Mouse (Mus musculus) fibroblast of lung, adult 2 months (primary cell): ENCODE results near the gene Man2a2.
"Not testable (repeated sequence)": the region's sequence is repeated elsewhere in the genome, so short reads cannot be mapped to it uniquely, and the experiment has no call there.

Source experiments
- DNase-seq: peaks from one replicate; pipeline ENCODE4 v3.0.0-alpha.2; 2011; ENCODE audit warnings: low read depth

Man2a2 gene

DNA sequence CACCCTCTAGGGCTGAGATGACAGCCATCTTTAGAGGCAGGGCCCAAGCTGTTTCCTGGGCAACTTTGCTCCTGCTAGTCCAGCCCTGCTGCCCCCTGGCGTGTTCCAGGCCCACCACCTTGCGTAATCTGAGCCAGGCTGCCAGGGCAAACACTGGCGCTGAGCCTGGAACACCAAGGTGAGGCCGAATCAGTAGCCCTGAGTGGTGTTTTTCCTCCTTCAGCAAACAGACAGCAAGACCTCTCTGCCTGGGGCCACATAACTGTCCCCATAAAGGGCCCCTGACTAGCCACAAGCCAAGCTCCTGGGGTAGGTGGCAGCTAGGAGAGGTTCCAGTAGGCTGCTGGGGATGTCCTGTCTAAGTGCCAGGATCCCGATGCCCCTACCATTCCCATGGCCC, 28.9 kb upstream of the Man2a2 start:
- peak; percentile 64 for DNase-seq

- DNase-seq: no peak
Measured at GRCm38 (mm10) chr7:80398654-80399444, 27.7 kb upstream of the Man2a2 start.

GRCm38 (mm10) chr7:80397986-80398385, 26.8 kb upstream of the Man2a2 start:
- DNase-seq: no peak

GRCm38 (mm10) chr7:80396427-80396826, 25.3 kb upstream of the Man2a2 start:
- not testable (repeated sequence) for DNase-seq

DNA sequence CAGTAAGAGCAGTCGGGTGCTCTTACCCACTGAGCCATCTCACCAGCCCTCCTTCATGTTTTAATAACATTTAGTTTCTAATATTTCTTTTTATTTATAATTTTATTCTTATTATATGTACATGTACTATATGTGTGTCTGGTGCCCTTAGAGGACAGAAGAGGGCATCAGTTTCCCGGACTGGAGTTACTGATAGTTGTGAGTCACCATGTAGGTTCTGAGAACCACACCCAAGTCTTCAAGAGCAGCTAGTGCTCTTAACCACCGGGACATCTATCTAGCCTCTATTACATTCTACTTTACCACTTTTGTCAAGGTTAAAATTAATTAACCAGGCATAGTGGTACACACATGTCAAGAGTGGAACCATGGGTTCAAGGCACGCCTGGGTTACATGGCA, 23.4 kb upstream of the Man2a2 start:
- DNase-seq: no peak

- no peak for DNase-seq
Measured at GRCm38 (mm10) chr7:80392119-80392518, 20.9 kb upstream of the Man2a2 start.

DNA sequence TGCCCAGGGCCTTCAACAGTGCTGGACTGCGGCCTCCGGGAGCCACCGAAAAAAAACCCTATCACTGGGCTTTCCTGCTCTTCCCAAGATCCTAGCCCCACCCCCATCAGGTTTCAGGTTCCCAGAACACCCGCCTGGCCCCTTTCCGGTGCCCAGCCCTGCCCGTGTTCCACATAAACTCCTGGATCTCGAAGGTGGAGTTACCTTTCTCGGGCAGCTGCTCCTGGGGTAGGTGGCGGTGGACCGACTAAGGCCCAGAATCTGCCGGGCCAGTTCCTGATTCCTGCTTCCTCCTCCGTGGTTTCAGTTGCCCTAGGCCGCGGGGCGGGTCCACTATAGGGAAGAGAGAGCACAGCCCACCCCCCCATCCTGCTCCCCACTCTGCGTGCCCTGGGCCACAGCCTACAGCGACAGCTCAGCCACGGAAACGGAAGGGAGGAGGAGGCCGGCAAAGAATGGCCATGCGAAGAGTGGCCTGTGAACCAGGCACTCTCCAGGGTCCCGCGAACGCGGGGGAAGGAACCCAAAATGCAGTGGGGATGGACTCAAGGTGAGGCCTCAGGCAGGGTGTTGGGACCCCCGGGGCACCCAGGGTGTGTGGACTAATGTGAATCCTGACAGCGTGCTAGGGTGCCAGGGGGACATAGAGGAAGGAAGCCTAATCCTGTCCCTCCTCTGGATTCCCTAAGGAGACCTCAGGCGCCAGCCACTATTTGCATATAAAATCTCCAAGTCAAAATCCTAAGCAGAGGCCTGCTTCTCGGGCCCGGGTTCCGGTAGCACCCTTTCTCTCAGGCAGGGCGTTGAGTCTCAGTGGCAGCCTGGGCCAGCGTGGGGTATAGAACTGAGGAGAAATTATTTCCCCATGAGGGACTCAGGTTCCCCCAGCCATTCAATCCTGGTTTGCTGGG, 16.7 kb upstream of the Man2a2 start, which contains the start of gene Fes:
Fes (minus strand) TSS at position 314 of the 911 bp plus-strand sequence.
- DNase-seq: no peak

DNA sequence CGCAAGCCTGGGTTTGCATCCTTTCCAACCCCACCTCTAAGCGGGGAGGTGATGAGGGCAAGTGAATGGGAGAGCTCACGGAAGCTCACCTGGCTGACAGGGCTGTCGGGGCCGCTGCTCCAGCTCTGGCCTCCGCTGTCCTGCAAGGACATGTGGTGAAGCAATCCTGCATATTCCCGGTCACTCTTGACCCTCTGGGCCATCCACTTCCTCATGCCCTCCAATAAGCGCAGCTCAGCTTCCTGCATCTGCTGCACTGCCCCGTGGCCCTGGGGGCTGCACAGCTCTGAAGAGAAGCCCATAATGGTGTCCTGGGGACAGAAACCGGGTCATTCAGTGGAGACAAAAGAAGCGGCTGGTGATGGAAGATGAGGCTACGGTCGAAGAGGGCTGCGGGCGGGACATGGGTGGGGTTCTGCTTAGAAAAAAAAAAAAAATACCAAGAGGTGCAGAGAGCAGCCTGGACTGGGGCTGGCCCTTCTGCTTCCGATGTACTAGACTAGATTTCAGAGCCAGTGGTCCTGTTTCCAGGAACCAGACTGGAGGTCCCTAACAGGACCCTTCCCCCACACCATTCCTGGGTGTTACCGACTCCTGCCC, 16.0 kb upstream of the Man2a2 start:
- DNase-seq: no peak

DNA sequence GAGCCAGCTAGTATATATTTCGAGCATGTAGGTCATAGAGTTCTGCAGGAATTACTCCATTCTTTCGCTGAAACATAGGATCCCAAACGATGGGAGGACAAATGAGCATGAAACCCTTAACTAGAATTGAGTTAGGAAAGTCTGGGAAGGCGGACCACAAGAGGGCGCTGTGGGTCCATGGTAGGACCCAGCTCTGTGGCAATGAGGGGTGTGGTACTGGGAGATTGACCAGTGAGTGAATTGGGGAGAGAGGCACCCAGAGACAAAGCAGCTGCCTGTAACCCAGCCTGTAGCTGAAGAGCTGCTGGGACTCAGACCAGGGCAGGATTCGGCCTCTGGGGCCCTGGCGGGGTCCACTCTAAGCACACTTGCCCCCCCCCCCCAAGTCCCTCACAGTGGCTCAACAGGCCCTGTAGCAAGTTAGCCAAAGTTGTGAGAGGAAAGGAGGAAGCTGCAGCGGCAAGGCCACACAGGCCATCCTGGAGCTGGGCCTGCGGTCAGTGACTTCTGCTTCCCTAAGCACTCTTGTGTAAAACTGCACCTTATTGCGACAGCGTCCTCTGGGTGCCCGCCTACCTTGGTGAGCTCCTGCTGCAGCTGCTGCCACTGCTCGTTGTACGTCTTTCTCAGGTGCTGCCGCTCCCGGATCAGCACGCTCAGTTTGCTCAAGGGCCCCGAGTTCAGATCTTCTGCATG, 15.2 kb upstream of the Man2a2 start:
- peak; percentile 69 for DNase-seq

DNA sequence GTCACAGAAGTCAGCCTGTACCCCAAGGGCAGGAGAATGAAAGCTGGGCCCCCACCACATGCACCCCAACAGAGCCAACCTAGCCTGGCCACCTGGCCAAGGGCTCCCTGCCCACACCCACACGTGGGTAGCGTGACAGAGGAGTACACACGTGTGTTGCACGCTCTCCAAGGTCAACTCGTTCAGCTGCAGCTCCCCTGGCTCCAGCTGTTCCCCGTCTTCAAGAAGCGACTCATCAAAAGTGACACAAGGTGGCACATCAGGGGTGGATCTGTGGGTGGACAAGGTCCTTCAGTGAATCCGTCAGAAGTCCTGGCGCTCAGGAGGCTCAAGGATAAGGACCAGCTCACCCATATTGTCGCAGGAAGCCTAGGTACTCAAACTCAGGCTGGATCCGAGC, 11.7 kb upstream of the Man2a2 start:
- DNase-seq: no peak

DNA sequence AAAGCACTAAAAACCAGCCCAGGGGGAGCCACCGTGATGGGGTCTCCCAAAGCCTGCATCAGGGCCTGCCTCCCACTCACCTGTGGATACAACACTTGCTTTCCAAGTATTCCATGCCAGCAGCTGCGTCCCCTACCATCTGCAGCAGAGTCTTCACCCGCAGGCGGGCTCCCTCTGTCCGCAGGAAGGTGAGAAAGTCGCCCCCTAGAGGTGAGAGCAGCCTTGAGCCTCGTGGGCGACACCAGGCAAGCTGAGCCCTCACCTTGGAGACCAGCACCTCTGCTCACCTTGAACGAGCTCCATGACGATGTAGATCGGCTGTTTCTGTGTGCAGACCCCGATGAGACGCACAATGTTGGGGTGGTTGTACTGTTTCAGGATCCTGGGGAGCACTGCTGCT, 8.4 kb upstream of the Man2a2 start:
- DNase-seq: no peak

DNA sequence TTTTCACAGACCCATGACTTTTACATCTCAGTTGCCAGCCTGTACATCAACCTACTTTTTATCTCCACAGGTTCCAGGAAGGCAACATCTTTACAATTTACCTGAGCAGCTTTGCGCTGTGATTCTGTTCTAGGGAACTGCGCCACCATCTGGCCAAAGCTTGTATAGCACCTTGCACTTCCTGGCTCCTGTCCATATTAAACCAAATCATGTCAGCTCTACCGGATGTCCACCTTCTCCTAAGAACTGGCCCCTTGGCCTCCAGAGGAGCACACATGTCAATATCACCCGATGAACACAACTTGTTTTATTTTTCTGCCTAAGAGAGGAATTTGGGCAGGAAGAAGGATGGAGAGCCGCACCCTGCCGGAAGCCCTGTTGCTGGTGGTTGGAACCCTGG, 6.3 kb upstream of the Man2a2 start:
- no peak for DNase-seq

GRCm38 (mm10) chr7:80376192-80376591, 5.0 kb upstream of the Man2a2 start:
- DNase-seq: no peak

DNA sequence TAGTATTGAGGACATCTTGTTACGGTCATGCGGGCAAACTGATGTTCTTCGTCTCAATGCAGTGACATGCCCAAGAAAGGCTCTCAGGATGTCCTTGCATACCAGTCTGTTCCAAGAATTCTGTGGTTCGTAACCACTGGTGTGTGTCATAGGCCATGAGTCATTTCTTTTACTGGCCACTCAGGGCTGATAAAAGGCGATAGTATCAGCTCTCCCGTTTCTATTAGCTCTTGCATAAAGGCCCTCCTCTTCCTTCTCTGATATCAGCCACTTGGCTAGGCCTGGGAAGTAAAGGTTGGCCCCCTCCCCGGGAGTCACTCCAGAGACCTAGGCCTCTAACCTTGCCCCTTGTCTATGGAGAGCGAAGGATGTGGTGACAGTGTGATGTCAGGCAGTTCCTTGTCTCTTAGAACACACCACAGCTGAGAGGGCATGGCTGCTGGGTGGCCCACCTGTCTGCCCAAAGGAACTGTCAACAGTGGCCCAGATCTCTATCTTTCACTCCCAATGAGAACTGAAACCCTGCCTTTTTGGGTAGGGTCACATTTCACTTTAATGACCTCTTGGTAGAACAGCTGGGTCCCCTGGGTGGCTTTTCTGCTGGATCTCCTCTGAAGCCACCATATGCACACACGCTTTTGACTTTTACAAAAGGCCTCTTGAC, 4.3 kb upstream of the Man2a2 start:
- peak; percentile 60 for DNase-seq

DNA sequence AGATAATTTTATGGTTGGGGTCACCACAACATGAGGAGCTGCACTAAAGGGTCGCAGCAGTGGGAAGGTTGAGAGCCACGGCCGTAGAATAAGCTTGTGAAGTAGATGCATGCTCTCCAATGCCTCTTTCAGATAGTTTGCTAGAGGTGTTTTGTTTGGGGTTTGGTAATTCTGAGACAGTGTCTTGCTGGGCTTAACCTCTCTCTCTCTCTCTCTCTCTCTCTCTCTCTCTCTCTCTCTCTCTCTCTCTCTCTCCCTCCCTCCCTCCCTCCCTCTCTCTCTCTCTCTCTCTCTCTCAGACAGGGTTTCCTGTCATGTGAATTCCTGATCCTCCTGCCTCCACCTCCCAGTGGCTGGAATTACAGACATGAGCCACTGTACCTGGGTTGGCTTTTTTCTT, 3.6 kb upstream of the Man2a2 start:
- no peak for DNase-seq

- DNase-seq: no peak
Measured at GRCm38 (mm10) chr7:80374280-80374679, 3.1 kb upstream of the Man2a2 start.

DNA sequence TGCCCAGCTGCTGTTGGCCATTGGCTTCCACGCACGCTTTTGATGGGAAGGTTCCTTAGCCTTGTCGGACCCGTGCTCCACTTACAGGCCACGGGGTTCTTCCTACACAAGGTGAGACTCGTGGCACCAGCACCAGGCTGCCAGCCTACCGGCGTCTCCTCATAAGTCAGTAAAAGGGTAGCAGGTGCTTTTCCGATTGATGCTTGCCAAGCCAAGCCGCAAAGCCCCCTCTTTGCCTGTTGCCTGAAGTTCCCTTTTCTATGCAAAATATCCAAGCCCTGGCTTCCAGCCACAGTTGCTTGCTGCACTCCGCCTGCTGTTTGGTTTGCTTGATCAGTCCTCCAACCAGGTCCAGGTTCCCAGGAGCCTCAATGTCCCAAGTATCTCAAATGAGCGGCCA, 2.7 kb upstream of the Man2a2 start:
- no peak for DNase-seq

DNA sequence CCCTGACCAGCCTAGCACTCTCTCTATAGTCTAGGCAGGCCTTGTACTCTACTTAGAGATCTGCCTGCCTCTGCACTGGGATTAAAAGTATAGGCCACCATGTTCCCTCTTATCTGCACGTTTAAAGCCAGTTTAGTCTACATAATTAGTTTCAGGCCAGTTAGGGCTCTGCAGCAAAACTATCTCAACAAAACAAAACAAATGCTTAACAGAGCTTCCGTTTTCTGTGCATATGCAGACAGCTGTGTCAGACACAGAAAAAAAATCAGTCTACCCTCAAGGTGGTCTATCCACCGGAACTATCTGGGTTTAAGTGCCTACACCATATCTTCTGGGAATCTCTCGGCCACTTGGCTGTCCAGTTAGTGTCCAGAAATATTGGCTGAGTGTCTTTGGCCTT, 2.2 kb upstream of the Man2a2 start:
- DNase-seq: no peak

GRCm38 (mm10) chr7:80372667-80373066, 1.5 kb upstream of the Man2a2 start:
- DNase-seq: no peak

GRCm38 (mm10) chr7:80372166-80372565, 991 bp upstream of the Man2a2 start:
- DNase-seq: no peak

GRCm38 (mm10) chr7:80370649-80371040, 530 bp downstream of the Man2a2 start:
- no peak for DNase-seq
